Mouse (Mus musculus): ENCODE results near the gene Uaca. TPM values are rescaled to one million over a fixed set of nuclear protein-coding genes. Genes with fewer than 3 reads are reported as not detected.

The Uaca gene
- polyA plus RNA-seq, 1 experiment from 2014 or later: 18.4 TPM

DNA sequence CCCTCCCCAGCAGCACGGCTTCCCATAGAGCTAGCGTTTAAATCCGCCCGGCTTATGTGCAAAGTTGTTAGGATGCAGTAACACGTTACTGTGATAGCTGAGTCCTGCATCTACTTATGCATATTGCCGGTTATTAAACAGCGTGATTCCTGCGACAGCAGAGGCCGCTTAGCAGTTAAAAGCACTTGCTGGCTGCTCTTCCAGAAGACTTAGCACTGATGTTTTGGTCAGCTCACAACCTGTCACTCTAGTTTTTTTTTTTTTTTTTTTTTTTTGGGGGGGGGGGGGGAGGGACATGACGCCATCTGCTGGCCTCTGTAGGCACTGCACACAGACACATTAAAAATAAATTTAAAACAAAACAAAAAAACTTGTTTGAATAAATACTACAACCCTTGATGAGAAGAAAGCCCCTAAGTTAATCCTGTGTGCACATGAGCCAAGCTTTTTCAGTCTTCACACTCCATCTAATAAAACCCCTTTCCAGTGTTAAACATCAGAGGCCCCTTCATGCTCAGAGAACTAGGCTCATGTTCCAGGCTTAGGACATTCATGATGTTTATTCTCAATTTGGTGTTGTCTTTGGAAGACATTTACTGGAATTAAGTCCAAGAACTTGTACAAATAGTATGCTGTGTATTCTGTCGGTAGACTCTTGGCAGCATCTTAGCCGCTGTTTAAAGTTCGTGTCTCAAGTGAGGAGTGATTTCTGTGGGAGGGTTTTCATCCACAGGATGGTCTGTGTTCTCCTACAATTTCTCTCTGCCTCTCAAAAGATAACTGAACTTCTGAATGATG is 79.1 kb downstream of the Uaca start:
- H3K36me3 ChIP-seq: no peaks in the 10 kb centered on the region
- H3K27me3 ChIP-seq: no peaks in the 10 kb centered on the region
- H3K9ac ChIP-seq: no peak overlapping the region
- no peak overlapping the region for H3K4me3 ChIP-seq
- H3K27ac ChIP-seq (replicated peaks): no peak overlapping the region
- H3K9me3 ChIP-seq: no peaks in the 10 kb centered on the region
- no peak for ATAC-seq (ENCODE audit: low FRiP score, low read depth)
- WGBS: 53% methylated on average over 13 of the region's 13 CpGs
- peaks cover 22% of the 10 kb centered on the region for H3K4me1 ChIP-seq (replicated peaks)
- no peak overlapping the region for H3K4me2 ChIP-seq

- ATAC-seq (ENCODE audit: low FRiP score, low read depth): no peak
- Histone ChIP-seq H3K9ac (no peak overlapping the region), H3K27ac (replicated peaks) (no peak overlapping the region), H3K27me3 (no peaks in the 10 kb centered on the region), H3K9me3 (no peaks in the 10 kb centered on the region), H3K4me3 (no peak overlapping the region), H3K4me2 (no peak overlapping the region), H3K4me1 (replicated peaks) (peaks cover 24% of the 10 kb centered on the region), H3K36me3 (no peaks in the 10 kb centered on the region)
- WGBS: 86% methylated on average over 8 of the region's 8 CpGs
Observed at GRCm38 (mm10) chr9:60874055-60874392, 79.7 kb downstream of the Uaca start.

GRCm38 (mm10) chr9:60876085-60876484 is 81.7 kb downstream of the Uaca start:
- H3K4me1 ChIP-seq (replicated peaks): peaks cover 24% of the 10 kb centered on the region
- no peaks in the 10 kb centered on the region for H3K27me3 ChIP-seq
- no peaks in the 10 kb centered on the region for H3K36me3 ChIP-seq
- H3K9me3 ChIP-seq: no peaks in the 10 kb centered on the region
- WGBS: 37% methylated on average over 9 of the region's 9 CpGs
- no peak for ATAC-seq (ENCODE audit: low FRiP score, low read depth)
- H3K9ac ChIP-seq: no peak overlapping the region
- no peak overlapping the region for H3K4me3 ChIP-seq
- H3K4me2 ChIP-seq: no peak overlapping the region
- H3K27ac ChIP-seq (replicated peaks): no peak overlapping the region

DNA sequence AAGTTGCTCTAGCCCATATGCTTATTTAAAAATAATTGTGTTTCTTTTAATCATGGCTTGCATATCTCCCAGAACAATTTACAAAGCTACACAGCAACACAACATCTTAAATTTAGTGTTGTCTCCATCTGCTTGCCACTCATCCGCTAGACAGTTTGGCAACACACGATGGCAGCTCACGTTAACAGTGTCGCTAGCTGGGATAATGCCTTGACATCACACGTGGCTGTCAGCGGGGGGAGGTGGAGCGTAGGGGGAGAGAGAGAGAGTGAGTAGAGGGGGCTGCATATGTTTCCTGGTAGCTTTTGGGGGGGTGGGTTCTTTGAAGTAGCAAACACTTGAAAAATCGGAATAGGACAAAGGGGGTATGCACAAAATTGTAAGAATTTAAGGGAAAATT is 82.2 kb downstream of the Uaca start:
- H3K9ac ChIP-seq: no peak overlapping the region
- H3K27ac ChIP-seq (replicated peaks): no peak overlapping the region
- peaks cover 24% of the 10 kb centered on the region for H3K4me1 ChIP-seq (replicated peaks)
- no peaks in the 10 kb centered on the region for H3K36me3 ChIP-seq
- H3K4me3 ChIP-seq: no peak overlapping the region
- WGBS: 29% methylated on average over 8 of the region's 8 CpGs
- H3K27me3 ChIP-seq: no peaks in the 10 kb centered on the region
- no peaks in the 10 kb centered on the region for H3K9me3 ChIP-seq
- no peak overlapping the region for H3K4me2 ChIP-seq
- no peak for ATAC-seq (ENCODE audit: low FRiP score, low read depth)

- no peak overlapping the region for H3K4me3 ChIP-seq
- no peak overlapping the region for H3K9ac ChIP-seq
- H3K9me3 ChIP-seq: no peaks in the 10 kb centered on the region
- no peaks in the 10 kb centered on the region for H3K27me3 ChIP-seq
- WGBS: 39% methylated on average over 8 of the region's 8 CpGs
- H3K36me3 ChIP-seq: no peaks in the 10 kb centered on the region
- peaks cover 23% of the 10 kb centered on the region for H3K4me1 ChIP-seq (replicated peaks)
- no peak overlapping the region for H3K27ac ChIP-seq (replicated peaks)
- H3K4me2 ChIP-seq: no peak overlapping the region
- no peak for ATAC-seq (ENCODE audit: low FRiP score, low read depth)
Observed at GRCm38 (mm10) chr9:60878051-60878557, 83.8 kb downstream of the Uaca start.

GRCm38 (mm10) chr9:60878630-60879029 is 84.3 kb downstream of the Uaca start:
- Histone ChIP-seq H3K4me3 (no peak overlapping the region), H3K27ac (replicated peaks) (no peak overlapping the region), H3K4me2 (no peak overlapping the region), H3K9me3 (no peaks in the 10 kb centered on the region), H3K36me3 (no peaks in the 10 kb centered on the region), H3K9ac (no peak overlapping the region), H3K4me1 (replicated peaks) (peaks cover 19% of the 10 kb centered on the region), H3K27me3 (no peaks in the 10 kb centered on the region)
- WGBS: 65% methylated on average over 3 of the region's 3 CpGs
- 0 out of 2 replicates have a peak, but pooled peaks have one; percentile 15 for ATAC-seq (ENCODE audit: low FRiP score, low read depth)

GRCm38 (mm10) chr9:60885148-60885547 is 90.8 kb downstream of the Uaca start:
- ATAC-seq (ENCODE audit: low FRiP score, low read depth): no peak
- Histone ChIP-seq H3K36me3 (no peaks in the 10 kb centered on the region), H3K4me1 (replicated peaks) (peaks cover 27% of the 10 kb centered on the region), H3K27me3 (no peaks in the 10 kb centered on the region), H3K4me2 (no peak overlapping the region), H3K27ac (replicated peaks) (no peak overlapping the region), H3K9me3 (no peaks in the 10 kb centered on the region), H3K4me3 (no peak overlapping the region), H3K9ac (no peak overlapping the region)
- 22% methylated on average over 6 of the region's 6 CpGs for WGBS

DNA sequence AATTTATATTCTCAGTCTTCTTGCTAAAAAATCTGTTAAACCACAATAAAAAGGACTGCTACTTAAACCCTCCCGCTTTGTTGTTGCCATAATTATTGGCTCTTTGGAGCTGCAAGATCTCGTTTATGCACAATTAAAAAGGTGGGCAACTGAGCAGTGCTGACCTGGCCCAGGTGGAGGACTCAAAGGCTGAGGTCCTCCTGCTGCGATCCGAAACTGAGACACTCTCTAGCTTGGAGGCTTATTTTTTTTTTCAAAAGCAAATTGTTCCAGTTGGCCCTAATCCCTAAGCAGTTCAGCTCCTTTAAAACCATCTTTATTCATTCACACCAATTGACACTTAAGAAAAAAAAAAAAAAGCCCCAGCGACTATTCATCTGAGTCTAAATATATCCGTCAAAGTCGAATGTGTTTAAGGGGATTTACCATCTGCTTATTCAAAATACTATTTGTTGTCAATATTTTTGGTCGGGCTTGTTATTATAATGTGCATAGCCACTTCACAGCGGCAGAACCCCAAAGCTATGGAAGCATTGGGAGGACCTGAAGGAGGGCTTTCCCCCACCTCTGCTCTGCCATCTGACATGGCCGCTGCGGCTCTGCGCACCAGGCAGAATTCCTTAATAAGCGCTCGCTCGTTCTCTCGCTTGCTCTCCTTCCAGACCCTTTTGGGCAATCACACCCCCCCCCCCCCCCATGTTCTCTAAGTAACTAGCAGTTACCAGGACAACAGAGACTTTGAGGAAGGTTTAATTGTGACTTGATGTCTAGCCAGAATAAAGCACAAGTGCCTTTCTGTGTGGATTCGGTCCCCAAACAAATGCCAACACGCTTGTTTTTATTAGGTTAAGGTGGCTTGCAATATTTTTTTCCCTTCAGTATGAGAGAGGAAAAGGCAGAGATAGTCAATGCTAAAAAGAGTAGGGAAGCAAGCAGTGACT is 92.4 kb downstream of the Uaca start:
- peak; percentile 54; the same call in 1 of the 2 replicates for ATAC-seq (ENCODE audit: low FRiP score, low read depth)
- no peaks in the 10 kb centered on the region for H3K9me3 ChIP-seq
- H3K4me3 ChIP-seq: no peak overlapping the region
- peak overlapping the region; percentile 57 for H3K27ac ChIP-seq (replicated peaks)
- 16% methylated on average over 18 of the region's 18 CpGs for WGBS
- no peaks in the 10 kb centered on the region for H3K27me3 ChIP-seq
- no peaks in the 10 kb centered on the region for H3K36me3 ChIP-seq
- H3K4me1 ChIP-seq (replicated peaks): peaks cover 27% of the 10 kb centered on the region
- H3K4me2 ChIP-seq: peak overlapping the region; percentile 39
- peak overlapping the region; percentile 16; the same call in 1 of the 2 replicates for H3K9ac ChIP-seq

DNA sequence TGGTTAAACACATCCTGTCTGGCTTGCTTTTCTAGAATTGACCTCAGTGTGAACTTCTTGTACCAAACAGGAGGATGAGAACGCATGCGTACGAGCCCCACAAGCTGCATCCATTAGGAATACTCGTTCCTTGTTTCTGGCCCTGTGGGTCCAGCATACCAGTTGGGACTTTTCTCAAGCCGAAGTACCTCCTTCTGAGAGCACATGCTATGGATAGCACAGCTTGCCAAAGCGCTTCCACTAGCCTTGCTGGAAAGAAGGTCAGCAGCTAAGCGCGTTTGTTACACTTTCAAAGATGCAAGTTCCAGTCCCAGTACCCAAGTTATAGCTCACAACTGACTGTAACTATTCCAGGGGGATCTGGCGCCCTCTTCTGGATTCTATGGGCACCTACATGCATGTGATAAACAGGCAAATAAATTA is 93.1 kb downstream of the Uaca start:
- peak overlapping the region; percentile 57 for H3K27ac ChIP-seq (replicated peaks)
- no peaks in the 10 kb centered on the region for H3K27me3 ChIP-seq
- no peak overlapping the region for H3K4me3 ChIP-seq
- H3K9me3 ChIP-seq: no peaks in the 10 kb centered on the region
- H3K4me1 ChIP-seq (replicated peaks): peaks cover 27% of the 10 kb centered on the region
- no peaks in the 10 kb centered on the region for H3K36me3 ChIP-seq
- WGBS: 42% methylated on average over 9 of the region's 9 CpGs
- ATAC-seq (ENCODE audit: low FRiP score, low read depth): peak; percentile 47; the same call in 1 of the 2 replicates
- H3K9ac ChIP-seq: no peak overlapping the region
- H3K4me2 ChIP-seq: peak overlapping the region; percentile 39; the same call in 1 of the 2 replicates

GRCm38 (mm10) chr9:60893511-60893910 is 99.2 kb downstream of the Uaca start:
- no peak overlapping the region for H3K4me2 ChIP-seq
- ATAC-seq (ENCODE audit: low FRiP score, low read depth): no peak
- 72% methylated on average over 6 of the region's 6 CpGs for WGBS
- peaks cover 10% of the 10 kb centered on the region; the same call in 1 of the 2 replicates for H3K27me3 ChIP-seq
- no peaks in the 10 kb centered on the region for H3K36me3 ChIP-seq
- H3K4me3 ChIP-seq: no peak overlapping the region
- H3K4me1 ChIP-seq (replicated peaks): peaks cover 4% of the 10 kb centered on the region
- H3K9ac ChIP-seq: no peak overlapping the region
- no peaks in the 10 kb centered on the region for H3K9me3 ChIP-seq
- H3K27ac ChIP-seq (replicated peaks): no peak overlapping the region

GRCm38 (mm10) chr9:60895486-60896110 is 101.3 kb downstream of the Uaca start:
- no peak overlapping the region for H3K9ac ChIP-seq
- ATAC-seq (ENCODE audit: low FRiP score, low read depth): peak; percentile 78
- H3K27ac ChIP-seq (replicated peaks): no peak overlapping the region
- WGBS: 63% methylated on average over 8 of the region's 8 CpGs
- H3K4me2 ChIP-seq: no peak overlapping the region
- peaks cover 10% of the 10 kb centered on the region; the same call in 1 of the 2 replicates for H3K27me3 ChIP-seq
- no peak overlapping the region for H3K4me3 ChIP-seq
- no peaks in the 10 kb centered on the region for H3K36me3 ChIP-seq
- H3K9me3 ChIP-seq: no peaks in the 10 kb centered on the region
- peaks cover 14% of the 10 kb centered on the region for H3K4me1 ChIP-seq (replicated peaks)

All from hindbrain, embryonic 15.5 days (tissue).